Mouse (Mus musculus): ENCODE results near the gene Slc39a1.
A peak's percentile ranks its signal among the peaks of the same experiment; 100 is the strongest.
"Not testable (repeated sequence)": the region's sequence is repeated elsewhere in the genome, so short reads cannot be mapped to it uniquely, and the experiment has no call there.

The Slc39a1 gene

DNA sequence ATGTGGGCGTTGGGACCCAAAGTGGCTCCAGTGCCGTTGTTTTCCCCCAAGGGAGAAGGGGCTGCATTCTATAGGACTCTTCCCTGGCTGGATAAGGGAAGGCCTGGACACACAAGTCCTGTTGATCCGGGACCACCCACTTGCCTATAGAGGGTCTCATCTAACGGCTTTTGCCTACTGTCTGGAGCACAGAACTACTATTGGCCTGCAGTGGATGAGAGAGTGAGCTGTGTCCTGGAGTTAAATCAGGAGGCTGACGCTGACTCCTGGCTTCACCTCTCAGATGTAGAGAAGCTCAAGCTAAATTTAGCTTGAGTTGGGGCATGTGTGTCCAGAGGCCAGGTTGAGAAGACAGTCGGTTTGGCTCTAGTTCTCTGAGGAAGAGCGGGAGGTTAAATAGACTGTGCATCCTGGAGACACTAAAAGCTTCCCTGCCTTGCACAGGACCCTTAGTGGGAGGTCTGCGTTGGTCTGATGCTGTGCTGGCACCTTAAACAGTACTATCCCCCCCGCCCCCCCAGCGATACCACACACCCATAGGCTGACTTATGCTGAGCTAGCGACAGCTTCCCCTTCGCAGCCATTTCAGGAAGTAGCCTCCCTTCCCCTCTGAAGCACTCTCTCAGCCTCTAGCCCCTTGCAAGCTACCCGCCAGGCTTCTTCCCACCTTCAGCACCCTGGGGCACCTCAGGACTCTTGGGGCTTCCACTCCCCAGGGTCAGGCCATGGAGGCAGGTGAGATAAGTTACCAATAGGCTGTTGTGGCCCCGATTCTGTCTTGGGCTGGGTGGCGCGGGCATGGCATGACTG is 18.2 kb downstream of the Slc39a1 start:
- no peak for DNase-seq (ENCODE audit: low spot score)

DNA sequence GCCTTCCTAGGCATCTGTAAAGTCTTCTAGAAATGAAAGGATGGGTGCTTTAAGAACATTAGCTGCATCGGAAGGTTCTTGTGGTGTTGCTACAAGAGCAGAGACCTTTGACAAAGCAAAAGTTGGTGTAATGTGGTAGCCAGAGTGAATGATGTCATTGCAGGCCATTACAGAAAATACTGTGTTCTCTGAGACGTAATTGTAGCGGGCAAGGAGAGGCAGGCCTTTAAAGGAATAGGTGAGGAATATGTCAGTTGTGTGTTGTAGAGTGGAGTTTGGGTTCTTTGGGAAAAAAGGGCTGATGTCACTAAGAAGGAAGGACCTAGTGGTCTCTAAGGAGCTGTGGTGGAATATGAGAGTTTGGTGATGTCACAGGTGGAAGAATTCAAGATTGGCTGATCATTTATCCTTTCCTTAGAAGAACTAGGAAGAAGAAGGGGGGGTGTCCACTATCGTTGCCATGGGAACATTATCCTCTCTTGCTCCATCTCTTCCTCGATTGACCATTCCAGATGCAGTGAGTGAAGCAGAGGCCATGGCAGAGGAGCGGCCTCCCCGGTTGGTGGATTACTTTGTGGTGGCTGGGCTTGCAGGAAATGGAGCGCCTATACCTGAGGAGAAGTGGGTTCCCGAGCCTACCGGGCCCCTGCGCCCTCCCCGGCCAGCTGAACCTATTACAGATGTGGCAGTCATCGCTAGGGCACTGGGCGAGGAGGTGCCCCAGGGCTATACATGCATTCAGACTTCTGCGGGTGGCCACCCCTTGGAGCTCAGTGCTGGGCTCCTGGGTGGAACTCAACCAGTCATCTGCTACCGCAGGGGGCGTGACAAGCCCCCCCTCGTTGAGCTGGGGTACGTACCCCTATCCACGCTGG is 19.2 kb downstream of the Slc39a1 start:
- DNase-seq (ENCODE audit: low spot score): no peak

DNA sequence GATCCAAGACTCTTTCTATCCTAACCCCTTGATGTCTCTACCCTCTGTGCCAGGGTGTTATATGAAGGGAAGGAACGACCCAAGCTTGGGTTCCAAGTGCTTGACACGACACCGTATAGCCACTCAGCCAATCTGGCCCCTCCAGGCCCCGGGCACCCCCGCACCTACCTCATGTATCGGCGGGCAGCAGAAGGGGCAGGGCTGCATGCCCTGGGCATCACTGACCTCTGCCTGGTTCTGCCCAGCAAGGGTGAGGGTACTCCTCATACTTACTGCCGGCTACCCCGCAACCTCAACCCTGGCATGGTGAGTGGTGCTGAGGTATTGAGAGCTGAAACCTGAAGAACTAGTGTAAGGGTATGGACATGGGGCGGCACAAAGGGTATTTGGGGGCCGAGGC is 20.2 kb downstream of the Slc39a1 start:
- DNase-seq (ENCODE audit: low spot score): no peak

DNA sequence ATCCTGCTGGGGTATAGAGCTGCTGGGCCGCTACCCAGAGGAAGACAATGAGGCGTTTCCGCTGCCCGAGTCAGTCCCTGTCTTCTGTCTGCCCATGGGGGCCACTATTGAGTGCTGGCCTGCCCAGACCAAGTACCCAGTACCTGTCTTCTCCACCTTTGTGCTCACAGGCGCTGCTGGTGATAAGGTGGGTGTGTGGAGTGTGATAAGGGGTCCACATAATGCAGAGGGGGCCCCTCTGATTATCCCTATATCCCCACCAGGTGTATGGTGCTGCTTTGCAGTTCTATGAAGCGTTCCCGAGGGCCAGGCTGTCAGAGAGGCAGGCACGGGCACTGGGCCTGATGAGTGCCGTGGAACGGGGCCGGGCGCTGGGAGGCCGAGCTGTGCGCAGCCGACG is 21.0 kb downstream of the Slc39a1 start:
- no peak for DNase-seq (ENCODE audit: low spot score)

DNA sequence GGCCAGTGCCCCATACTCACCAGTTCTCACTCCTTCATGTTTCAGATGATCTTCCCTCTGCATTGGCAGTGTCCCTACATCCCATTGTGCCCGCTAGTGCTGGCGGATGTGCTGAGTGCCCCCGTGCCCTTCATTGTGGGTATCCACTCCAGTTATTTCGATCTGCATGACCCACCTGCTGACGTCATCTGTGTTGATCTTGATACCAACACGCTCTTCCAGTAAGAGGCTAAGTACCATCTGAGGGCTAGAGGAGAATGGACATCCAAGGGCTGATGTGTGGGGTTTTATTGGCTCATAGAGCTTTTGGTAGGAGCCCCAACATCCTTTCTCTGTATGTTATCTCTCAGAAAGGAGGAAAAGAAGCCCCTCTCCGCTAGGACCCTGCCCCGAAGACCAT is 22.8 kb downstream of the Slc39a1 start:
- DNase-seq (ENCODE audit: low spot score): no peak

DNA sequence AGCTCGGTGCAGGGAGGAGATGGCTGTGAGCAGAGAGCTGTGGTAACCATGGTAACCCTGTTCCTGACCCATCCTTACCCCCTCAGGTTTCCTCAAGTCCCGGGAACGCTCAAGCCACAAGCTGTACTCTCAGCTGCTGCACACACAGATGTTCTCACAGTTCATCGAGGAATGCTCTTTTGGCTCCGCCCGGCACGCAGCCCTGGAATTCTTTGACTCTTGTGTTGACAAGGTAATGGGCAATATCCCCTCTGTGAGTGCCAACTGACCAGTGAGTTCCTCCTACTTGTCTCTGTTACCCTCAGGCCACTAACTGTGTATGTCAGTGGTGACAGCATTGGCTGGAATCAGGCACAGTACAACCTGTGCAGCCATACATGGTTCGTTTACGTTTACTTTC is 24.2 kb downstream of the Slc39a1 start:
- DNase-seq (ENCODE audit: low spot score): no peak

DNA sequence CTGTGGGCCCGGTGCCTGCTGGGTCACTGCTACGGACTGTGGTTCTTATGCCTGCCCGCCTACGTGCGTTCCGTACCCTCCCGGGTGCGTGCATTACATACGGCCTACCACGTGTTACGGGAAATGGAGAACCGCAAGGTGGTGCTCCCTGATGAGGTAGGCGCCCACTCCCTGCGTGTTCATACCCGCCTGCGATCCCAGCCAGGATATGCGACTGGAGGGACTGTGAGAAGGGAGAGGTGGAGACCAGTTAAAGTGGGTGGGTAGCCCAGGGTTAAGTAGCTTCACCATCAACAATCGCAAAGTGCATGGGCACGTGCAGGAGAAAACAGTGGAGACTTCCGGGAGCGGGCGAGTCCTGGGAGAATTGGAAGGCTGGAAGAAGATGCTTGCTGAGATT is 25.9 kb downstream of the Slc39a1 start:
- no peak for DNase-seq (ENCODE audit: low spot score)

DNA sequence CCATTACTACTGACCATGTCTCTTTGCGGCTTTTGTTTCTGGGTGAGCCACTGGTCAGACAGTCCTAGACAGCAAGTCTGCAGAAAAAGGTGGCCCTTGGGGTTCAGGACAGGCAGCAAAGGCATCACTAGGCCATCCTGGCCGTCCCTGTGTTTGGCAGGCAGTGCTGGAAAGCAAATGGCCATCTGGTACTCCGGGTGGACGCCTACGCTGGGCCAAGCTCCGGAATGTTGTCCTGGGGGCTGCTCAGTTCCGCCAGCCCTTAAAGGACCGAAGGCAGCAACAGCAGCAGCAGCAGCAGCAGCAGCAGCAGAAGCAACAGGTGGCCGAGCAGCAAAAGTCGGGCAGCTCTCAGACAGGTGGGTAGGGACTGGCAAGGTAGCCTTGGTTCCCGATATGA is 27.3 kb downstream of the Slc39a1 start:
- DNase-seq (ENCODE audit: low spot score): no peak

DNA sequence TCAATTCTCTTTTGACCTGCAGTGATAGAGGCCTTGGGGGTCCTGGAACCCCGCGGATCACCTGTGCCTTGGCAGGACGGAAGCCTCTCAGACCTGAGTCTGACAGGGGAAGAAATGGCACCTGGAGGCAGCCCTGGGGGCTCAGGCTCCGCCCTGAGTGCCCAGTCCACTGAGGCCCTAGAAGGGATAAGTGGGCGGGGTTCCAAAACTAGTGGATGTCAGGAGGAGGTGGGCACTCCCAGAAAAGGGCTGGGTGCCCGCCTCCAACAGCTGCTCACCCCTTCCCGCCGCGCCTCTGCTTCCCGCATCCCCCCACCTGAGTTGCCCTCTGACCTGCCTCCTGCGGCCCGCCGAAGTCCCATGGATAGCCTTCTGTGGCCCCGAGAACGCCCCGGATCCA is 28.9 kb downstream of the Slc39a1 start:
- DNase-seq (ENCODE audit: low spot score): no peak

DNA sequence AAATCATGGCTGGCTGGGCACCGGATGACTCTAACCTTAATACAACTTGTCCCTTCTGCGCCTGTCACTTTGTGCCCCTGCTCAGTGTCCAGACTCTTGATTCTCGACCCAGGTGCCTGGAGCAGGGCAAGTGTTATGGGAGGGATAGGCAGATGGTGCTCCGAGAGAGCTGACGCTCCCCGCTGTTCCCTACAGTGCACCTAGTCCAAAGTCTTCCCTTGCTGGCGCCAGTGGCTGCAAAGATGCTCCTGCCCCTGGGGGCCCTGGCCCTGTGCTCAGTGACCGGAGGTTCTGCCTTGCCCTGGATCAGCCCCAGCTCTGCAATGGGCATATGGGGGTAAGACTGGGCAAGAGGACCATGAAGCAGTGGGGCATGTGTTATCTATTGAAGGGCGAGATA is 29.8 kb downstream of the Slc39a1 start:
- DNase-seq (ENCODE audit: low spot score): no peak

DNA sequence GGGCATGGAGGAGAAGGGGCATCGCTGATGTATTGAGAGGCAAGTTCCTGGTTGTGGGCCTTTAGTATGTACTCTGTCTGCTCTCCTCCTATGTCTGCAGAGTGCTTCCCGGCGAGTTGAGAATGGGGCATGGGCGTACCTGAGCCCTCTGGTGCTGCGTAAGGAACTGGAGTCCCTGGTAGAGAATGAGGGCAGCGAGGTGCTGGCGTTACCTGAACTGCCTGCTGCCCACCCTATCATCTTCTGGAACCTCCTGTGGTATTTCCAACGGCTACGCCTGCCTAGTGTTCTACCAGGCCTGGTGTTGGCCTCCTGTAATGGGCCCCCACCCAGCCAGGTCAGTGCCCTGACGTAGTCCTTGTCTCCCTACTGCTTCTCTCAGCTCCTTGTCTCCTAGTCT is 30.2 kb downstream of the Slc39a1 start:
- no peak for DNase-seq (ENCODE audit: low spot score)

DNA sequence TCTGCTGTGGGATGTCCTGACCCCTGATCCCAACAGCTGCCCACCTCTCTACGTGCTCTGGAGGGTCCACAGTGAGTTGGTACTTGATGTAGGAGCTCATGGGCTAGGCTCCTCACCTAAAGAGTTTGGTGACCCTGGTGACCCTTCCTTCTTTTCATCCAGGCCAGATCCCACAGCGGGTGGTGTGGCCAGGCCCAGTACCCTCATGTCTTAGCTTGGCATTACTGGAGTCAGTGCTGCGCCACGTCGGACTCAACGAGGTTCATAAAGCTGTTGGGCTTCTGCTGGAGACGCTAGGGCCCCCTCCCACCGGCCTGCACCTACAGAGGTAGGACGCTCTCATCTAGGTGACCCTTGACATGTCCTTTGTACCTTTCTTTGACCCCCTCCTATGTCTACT is 31.2 kb downstream of the Slc39a1 start:
- no peak for DNase-seq (ENCODE audit: low spot score)

DNA sequence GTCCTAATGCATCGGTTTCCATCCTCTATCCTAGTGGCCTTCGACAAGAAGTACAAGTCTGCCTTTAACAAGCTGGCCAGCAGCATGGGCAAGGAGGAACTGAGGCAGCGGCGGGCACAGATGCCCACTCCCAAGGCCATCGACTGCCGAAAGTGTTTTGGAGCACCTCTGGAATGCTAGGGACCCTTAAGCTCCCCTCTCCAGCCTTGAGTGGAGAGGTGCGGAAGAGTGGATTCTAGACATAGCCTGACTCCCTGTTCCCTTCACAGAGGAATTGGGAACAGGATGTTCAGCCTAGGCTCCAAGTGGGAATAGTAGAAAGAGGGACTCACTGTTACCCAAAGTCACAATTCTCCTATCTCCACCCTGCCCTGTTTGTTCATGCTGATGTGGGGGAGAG is 31.8 kb downstream of the Slc39a1 start:
- no peak for DNase-seq (ENCODE audit: low spot score)

DNA sequence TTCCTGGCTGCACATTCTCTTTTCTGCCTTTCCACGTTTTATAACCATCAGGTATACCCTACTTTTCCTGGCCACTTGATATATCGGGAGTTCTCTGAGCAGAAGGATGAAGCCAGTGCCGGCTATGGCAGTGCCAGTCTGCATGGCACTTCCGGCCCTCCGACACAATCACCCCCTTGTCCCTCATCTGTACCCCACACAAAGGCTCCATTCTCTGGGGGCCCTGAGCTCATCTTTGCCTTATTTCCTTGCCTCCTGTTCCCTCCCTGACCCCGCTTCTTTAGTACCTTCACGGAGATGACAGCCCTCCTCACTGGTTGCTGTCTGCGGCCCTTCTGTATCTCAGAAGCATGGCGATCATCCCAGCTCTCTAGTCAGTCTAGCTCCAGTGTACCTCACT is 32.7 kb downstream of the Slc39a1 start:
- no peak for DNase-seq (ENCODE audit: low spot score)

DNA sequence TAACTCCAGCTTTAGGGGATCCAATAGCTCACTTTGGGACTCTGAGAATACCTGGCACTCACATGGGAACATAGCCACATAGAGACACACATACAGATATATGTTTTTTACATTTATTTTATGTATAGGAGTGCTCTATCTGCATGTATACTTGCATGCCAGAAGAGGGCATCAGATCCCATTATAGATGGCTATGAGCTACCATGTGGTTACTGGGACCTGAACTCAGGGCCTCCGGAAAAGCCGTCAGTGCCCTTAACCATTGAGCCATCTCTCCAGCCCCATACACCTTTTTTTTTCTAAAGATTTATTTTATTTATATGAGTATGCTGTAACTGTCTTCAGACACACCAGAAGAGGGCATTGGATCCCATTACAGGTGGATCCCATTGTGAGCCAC is 36.2 kb downstream of the Slc39a1 start:
- DNase-seq (ENCODE audit: low spot score): no peak

DNA sequence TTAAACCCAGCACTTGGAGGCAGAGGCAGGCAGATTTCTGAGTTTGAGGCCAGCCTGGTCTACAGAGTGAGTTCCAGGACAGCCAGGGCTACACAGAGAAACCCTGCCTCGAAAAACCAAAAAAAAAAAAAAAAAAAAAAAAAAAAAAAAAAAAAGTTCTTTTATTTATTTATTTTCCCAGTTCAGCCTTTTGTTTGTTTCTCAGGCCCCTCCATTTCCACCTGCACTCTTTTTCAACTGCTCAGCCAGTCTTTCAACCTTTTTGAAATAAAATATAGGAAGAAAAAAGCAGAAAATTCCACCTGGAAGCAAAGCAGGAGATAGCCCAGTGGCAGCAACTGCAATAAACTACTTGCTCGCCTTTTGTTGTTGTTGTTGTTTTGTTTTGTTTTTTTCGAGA is 41.4 kb downstream of the Slc39a1 start:
- DNase-seq (ENCODE audit: low spot score): not testable (repeated sequence)

DNA sequence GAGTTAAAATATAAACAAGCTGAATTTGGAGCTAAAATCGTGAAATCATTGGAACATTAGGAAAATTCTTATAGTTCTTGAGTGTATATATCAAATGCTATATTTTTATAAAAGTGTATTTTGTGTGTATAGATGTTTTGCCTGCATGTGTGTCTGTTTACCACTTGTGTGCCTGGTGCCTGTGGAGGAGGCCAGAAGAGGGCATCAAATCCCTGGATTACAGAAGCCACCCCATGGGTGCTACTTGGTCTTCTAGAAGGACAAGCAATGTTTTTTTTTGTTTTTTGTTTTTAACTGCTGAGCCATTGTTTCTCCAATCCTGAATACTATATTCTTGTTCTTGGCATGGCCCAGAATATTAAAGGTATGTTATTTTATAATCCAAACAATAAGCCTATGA is 42.6 kb downstream of the Slc39a1 start:
- no peak for DNase-seq (ENCODE audit: low spot score)

DNA sequence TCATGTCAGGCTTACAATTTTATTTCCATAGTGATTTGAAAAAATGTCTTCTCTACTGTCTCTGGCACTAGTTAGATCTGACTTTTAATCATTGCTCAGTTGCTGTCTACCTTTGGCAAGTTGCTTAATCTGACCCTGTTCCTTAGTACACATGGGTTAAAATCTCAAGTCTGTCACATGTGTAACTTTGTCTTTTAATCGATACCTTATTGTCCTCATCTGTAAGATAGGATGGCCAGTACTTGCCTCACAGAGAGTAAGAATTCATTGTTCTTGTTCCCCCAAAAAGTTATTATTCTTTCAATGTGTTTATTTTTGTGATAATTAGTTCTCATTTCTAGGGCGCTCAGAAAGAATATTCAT is 44.0 kb downstream of the Slc39a1 start:
- no peak for DNase-seq (ENCODE audit: low spot score)

DNA sequence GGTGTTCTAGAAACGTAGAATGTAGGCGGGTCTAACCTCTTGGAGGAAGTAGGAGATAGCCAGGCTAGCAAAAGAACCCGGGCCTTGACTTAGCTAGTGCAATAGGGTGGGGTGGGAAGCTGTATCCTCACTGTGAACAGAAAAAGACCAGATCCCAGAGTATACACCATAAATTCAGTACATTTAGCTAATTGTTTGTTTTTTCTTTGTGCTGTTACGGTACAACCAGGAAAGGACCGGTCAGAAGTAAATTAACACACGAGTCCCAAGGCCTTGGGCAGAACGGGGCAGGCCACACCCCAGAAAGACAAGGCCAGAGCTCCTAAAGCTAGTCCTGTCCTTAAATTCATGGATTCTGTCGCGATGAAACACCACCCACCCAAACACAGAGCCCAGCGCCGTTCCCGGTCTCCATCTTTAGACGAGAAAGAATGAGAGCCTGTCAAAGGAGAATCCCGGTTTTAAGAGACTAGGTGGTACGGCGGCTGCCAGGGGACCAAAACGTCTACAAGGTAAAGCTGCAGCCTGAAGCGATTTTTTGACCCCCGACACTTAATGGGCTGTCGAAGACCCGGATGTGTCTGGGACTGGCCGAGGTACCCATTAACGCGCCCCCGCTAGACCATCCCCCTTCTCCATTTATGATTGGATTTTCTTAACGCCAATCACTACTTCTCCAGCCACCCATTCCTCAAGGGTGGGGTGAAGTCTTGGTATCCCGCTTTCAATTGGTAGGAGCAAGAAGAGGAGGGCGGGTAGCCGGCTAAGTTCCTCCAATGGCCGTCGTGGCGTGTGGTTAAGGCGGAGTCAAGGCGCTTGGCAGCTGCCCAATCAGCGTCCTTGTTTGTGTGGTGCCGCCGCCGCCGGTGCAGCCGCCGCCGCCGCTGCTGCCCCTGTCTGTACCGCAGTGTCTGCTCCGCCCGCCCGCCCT is 44.6 kb downstream of the Slc39a1 start, which contains the start of gene Gatad2b:
Gene Gatad2b (plus strand): TSS at position 834 of the 931 bp plus-strand sequence.
- peak; percentile 100 for DNase-seq (ENCODE audit: low spot score)

DNA sequence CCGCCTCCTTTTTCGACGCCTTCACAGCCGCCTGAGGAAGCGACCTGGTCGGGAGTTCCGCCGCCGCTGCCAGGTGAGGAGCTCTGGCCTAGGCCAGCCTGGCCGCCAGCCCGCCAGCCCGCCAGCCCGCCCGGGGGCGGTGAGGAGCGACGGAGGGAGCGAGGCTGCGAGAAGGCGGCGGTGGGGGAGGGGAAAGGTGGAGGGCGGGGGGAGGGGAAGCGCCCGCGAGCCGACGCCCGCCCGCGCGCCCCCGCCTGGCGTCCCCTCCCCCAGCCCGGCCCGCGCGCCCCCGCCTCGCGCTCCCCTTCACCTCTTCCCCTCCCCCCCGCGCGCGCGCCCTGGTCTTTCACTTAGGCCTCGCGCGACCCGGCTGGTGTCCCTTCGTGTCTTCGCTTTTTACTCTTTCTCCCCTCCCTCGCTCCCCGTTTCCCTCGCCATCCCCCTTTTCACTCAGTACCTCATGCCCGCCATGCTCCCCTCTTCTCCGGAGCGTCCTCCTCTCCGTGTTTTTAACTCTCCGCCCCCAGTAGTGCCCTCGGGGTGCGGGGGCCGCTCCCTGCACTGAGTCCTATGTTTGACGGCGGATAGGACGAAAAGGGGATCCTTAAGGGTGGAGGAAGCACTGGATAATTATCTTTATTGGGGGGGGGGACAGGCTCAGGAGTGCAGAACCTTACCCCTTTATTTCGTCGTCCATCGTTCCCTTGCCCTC is 45.5 kb downstream of the Slc39a1 start:
- DNase-seq (ENCODE audit: low spot score): no peak

DNA sequence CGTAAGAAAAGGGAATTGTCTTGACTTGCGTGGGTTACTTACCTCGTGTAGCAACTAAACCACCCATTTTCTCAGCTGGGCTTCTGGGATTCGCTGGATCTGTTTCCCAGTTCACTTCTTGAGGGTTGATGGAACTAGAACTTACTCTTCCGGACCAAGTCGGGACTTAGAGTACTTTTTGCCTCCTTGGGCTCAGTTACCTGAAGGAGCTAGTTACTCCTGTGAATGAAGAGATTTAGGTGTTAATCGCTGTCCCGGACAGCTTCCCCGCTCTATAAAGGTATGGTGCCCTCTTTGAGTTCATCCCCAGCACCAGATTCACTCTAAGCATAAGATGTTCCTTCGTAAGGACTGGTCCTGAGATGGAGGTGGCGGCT is 46.1 kb downstream of the Slc39a1 start:
- no peak for DNase-seq (ENCODE audit: low spot score)

DNA sequence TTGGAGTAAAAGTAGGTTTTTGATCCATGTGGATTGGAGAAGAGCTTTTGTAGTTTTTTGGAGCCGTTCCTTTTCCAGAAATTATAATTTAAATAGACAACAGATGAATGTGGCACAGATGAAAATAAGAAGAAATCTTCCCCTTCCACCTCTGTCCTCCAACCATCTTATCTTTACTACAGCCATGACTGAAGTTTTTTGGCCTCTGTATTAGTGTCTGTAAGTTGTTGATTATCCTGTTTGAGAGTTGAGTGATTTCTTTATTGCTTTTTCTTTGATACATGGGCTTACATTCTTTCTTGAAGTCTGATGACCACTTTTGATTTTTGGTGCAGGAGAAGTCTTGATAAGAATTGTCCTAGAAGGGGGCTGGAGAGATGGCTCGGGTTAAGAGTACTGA is 46.7 kb downstream of the Slc39a1 start:
- no peak for DNase-seq (ENCODE audit: low spot score)

All from layer of hippocampus, adult 9-10 months (tissue).